Mouse (Mus musculus): ENCODE results near the gene Gnas. TPM values are rescaled to one million over a fixed set of nuclear protein-coding genes. Genes with fewer than 3 reads are reported as not detected.

Gene Gnas
- 515 and 602 TPM in 2 replicates for polyA plus RNA-seq (2012; rRNA removed)

DNA sequence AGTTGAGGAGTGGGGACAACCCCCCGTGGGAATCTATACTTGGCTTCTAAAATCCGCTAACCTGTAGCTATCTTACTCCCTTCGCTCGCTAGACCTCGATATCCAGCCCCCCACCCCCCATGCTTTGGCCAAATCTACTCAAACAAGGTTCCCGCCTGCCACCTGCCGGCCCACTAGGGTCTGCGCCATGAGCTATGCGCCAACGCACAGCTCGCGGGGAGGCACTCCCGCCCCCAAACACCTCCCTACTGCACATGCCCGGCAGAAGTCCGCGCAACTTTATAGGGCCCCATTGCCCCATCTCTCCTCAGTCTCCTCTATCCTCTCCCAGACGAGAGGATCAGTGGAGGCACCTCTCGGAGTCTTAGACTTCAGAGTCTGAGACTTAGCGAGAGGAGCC, at the start of gene Gnas:
Gnas (plus strand) TSS at position 310 of the 400 bp plus-strand sequence.
- Histone ChIP-seq H3K4me1 (ENCODE audit: control insufficient read depth, insufficient read depth, insufficient read length) (no peaks in the 10 kb centered on the region), H3K27ac (ENCODE audit: insufficient read depth, low read length) (no peak within 1 kb of the TSS), H3K4me3 (ENCODE audit: extremely low read depth, insufficient read depth, insufficient read length) (no peak within 1 kb of the TSS), H3K36me3 (ENCODE audit: control insufficient read depth, insufficient read depth, low read length) (no peaks in the 10 kb centered on the region), H3K27me3 (ENCODE audit: control insufficient read depth, insufficient read depth, low read length) (no peaks in the 10 kb centered on the region)
- 47% methylated on average over 19 of the region's 19 CpGs for WGBS
- DNase-seq (ENCODE audit: low read depth in 1 of 2, low spot score in 2 of 2), result no peak
- no peak for TF ChIP-seq POLR2A (IDR thresholded peaks at IDR 0.05; ENCODE audit: low read depth, low read length)
- TF ChIP-seq CTCF (IDR thresholded peaks at IDR 0.05; ENCODE audit: extremely low read depth, insufficient read depth, insufficient read length, insufficient replicate concordance), result no peak

DNA sequence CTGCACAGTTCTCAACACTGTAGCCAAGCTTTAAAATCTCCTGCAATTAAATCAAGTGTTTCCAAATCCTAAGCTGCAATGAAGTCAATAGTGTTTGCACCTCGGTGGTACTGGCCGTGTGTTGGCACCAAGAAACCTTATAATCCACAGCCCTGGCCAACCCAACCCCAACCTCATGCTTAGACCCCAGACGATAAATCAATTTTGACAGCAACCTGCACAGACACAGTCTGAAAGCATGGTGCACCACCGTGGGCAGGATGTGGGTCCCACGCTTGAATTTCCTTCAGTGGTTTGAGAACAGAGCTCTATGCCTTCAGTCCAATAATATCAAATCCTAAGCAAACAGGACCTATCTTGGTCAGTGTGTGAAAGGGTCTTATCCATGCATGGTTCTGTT, 41.7 kb upstream of the Gnas start:
- Histone ChIP-seq H3K27me3 (ENCODE audit: control insufficient read depth, insufficient read depth, low read length) (no peaks in the 10 kb centered on the region), H3K4me3 (ENCODE audit: extremely low read depth, insufficient read depth, insufficient read length) (no peak overlapping the region), H3K36me3 (ENCODE audit: control insufficient read depth, insufficient read depth, low read length) (no peaks in the 10 kb centered on the region), H3K27ac (ENCODE audit: insufficient read depth, low read length) (no peak overlapping the region), H3K4me1 (ENCODE audit: control insufficient read depth, insufficient read depth, insufficient read length) (no peaks in the 10 kb centered on the region)
- DNase-seq (ENCODE audit: low read depth in 1 of 2, low spot score in 2 of 2), result no peak
- TF ChIP-seq POLR2A (IDR thresholded peaks at IDR 0.05; ENCODE audit: low read depth, low read length) (no peak), CTCF (IDR thresholded peaks at IDR 0.05; ENCODE audit: extremely low read depth, insufficient read depth, insufficient read length, insufficient replicate concordance) (no peak)
- 9% methylated on average over 5 of the region's 5 CpGs for WGBS

DNA sequence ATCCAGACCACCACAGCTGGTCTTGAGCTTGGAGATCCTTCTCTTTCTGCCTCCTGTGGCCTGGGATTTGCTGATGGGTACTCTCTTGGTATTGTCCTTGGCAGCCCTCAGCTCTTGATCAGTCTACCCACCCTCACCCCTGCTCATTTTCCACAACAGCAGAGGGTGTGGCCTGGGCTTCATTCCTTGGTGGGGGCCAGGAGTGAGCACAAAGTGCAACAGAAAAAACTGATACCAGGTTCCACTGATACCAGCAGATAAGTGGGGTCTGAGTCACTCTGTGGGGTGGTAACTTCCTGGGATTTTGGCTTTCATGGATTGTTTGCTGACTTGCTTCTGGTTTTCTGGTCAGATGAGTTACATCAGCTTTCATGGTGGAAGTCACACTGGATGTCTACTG, 32.2 kb upstream of the Gnas start:
- TF ChIP-seq CTCF (IDR thresholded peaks at IDR 0.05; ENCODE audit: extremely low read depth, insufficient read depth, insufficient read length, insufficient replicate concordance), result no peak
- no peak for TF ChIP-seq POLR2A (IDR thresholded peaks at IDR 0.05; ENCODE audit: low read depth, low read length)
- no peak for DNase-seq (ENCODE audit: low read depth in 1 of 2, low spot score in 2 of 2)

DNA sequence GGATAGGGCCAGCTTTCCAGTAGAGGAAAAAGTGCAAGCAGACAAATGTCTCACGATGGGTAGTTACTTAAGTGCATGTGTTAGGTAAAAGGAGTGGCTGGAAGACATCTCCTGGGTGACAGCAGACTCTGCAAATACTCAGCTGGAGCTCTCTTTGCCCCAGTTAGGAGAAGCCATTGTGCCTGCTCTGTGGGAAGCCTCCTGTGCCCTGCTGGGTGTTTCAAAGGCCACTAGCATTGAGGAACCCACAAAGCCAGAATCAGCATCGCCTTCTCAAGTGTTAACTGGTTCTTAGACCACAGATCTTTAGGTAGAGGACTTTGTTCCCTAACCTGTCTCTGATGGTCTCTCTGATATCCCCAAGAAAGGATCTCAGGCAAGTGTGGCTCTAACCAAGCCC, 26.8 kb upstream of the Gnas start:
- Histone ChIP-seq H3K27ac (ENCODE audit: insufficient read depth, low read length) (no peak overlapping the region), H3K36me3 (ENCODE audit: control insufficient read depth, insufficient read depth, low read length) (no peaks in the 10 kb centered on the region), H3K4me1 (ENCODE audit: control insufficient read depth, insufficient read depth, insufficient read length) (no peaks in the 10 kb centered on the region), H3K27me3 (ENCODE audit: control insufficient read depth, insufficient read depth, low read length) (no peaks in the 10 kb centered on the region), H3K4me3 (ENCODE audit: extremely low read depth, insufficient read depth, insufficient read length) (no peak overlapping the region)
- 47% methylated on average over 2 of the region's 2 CpGs for WGBS
- DNase-seq (ENCODE audit: low read depth in 1 of 2, low spot score in 2 of 2), result no peak
- TF ChIP-seq POLR2A (IDR thresholded peaks at IDR 0.05; ENCODE audit: low read depth, low read length) (no peak), CTCF (IDR thresholded peaks at IDR 0.05; ENCODE audit: extremely low read depth, insufficient read depth, insufficient read length, insufficient replicate concordance) (no peak)

More for the DNA sequence above, 32.2 kb upstream of the Gnas start:
- H3K36me3 ChIP-seq (ENCODE audit: control insufficient read depth, insufficient read depth, low read length), result no peaks in the 10 kb centered on the region
- no peaks in the 10 kb centered on the region for H3K4me1 ChIP-seq (ENCODE audit: control insufficient read depth, insufficient read depth, insufficient read length)
- H3K4me3 ChIP-seq (ENCODE audit: extremely low read depth, insufficient read depth, insufficient read length), result no peak overlapping the region
- H3K27ac ChIP-seq (ENCODE audit: insufficient read depth, low read length), result no peak overlapping the region
- no peaks in the 10 kb centered on the region for H3K27me3 ChIP-seq (ENCODE audit: control insufficient read depth, insufficient read depth, low read length)

DNA sequence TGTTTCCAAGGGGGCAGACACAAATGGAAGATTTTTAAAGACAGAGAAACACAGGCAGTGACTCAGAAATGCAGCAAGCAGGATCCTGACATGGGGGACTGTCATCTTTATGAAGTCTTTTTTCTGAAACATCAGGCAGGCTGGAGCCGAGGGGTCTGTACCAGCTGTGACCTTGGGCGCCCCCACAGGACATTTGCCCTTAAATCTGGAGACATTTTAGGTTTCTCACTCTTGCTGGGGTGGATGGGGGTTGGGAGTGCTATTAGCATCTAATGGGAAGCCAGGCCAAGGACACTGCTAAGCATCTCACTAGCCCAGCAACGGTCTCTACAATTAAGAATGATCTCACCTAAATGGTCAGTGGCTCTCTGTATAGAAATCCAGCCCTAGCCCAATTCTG, 24.1 kb upstream of the Gnas start:
- H3K4me1 ChIP-seq (ENCODE audit: control insufficient read depth, insufficient read depth, insufficient read length), result no peaks in the 10 kb centered on the region
- no peaks in the 10 kb centered on the region for H3K27me3 ChIP-seq (ENCODE audit: control insufficient read depth, insufficient read depth, low read length)
- no peak for TF ChIP-seq CTCF (IDR thresholded peaks at IDR 0.05; ENCODE audit: extremely low read depth, insufficient read depth, insufficient read length, insufficient replicate concordance)
- no peak for TF ChIP-seq POLR2A (IDR thresholded peaks at IDR 0.05; ENCODE audit: low read depth, low read length)
- no peak for DNase-seq (ENCODE audit: low read depth in 1 of 2, low spot score in 2 of 2)
- no peak overlapping the region for H3K4me3 ChIP-seq (ENCODE audit: extremely low read depth, insufficient read depth, insufficient read length)
- WGBS, result 15% methylated on average over 3 of the region's 3 CpGs
- no peak overlapping the region for H3K27ac ChIP-seq (ENCODE audit: insufficient read depth, low read length)
- H3K36me3 ChIP-seq (ENCODE audit: control insufficient read depth, insufficient read depth, low read length), result no peaks in the 10 kb centered on the region

DNA sequence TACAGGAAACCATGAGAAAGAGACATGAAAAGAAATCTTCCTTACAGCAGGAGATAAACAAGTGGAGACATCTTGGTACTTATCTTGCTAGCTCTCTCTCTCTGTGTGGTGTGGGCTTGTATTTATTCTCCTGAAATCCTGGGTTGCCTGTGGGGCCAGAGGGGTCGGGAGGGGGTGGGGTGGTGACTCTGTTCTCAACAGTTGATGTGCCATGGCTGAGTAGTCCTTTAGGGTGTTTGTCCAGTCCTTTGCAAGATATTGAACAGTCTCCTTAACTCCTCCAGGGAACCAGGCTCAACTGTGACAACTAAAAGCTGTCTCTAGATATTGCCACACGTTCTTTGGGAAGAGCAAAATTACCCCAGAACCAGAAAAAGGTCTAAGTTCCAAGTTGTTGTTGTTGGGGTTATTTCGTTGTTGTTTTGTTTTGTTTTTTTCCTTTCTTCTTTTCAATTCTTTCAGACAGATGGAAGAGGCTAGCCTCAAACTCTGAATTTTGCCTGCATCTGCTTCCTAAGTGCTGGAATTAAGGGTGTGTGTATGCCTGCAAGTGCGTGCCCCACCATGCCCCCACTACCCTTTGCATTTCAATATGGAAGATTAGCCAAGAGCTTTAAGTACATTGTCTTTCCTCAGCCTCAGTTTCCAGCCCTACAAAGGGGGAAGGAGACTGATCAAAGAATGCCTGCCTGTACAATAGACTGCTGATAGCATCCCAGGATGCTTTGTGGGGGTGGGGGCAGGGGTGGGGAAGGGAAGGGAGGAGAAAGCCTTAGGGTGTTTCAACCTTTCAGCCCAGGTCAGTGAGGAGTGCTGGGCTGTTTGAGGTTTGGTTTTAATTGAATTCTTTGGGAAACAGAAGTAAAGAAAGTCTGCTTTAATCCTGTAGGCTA, 23.0 kb upstream of the Gnas start:
- WGBS, result 46% methylated on average over 4 of the region's 4 CpGs

DNA sequence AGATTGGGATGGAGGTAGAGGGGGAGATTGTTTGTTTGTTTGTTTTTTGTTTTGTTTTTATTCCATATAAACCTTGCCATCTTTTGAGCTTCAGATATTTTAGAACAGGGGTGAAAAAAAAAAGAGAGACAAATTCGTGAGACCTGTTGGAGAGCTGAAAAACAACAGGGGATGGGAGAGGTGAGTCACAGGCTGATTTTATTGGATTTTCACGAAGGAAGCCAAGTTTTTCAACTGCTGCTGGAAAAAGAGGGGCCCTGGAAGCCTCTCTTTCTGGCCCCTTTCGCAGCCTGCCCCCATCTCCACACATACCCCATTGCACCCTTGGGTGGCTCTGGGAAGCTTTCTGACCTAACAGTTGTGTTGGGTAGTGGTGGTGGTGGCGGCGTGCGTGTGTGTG, 22.3 kb upstream of the Gnas start:
- DNase-seq (ENCODE audit: low read depth in 1 of 2, low spot score in 2 of 2), result no peak
- TF ChIP-seq POLR2A (IDR thresholded peaks at IDR 0.05; ENCODE audit: low read depth, low read length) (no peak), CTCF (IDR thresholded peaks at IDR 0.05; ENCODE audit: extremely low read depth, insufficient read depth, insufficient read length, insufficient replicate concordance) (no peak)
- WGBS, result 71% methylated on average over 6 of the region's 6 CpGs
- Histone ChIP-seq H3K27me3 (ENCODE audit: control insufficient read depth, insufficient read depth, low read length) (no peaks in the 10 kb centered on the region), H3K4me1 (ENCODE audit: control insufficient read depth, insufficient read depth, insufficient read length) (no peaks in the 10 kb centered on the region), H3K4me3 (ENCODE audit: extremely low read depth, insufficient read depth, insufficient read length) (no peak overlapping the region), H3K36me3 (ENCODE audit: control insufficient read depth, insufficient read depth, low read length) (no peaks in the 10 kb centered on the region), H3K27ac (ENCODE audit: insufficient read depth, low read length) (no peak overlapping the region)

More for the DNA sequence above, 23.0 kb upstream of the Gnas start:
- H3K27me3 ChIP-seq (ENCODE audit: control insufficient read depth, insufficient read depth, low read length), result no peaks in the 10 kb centered on the region
- TF ChIP-seq POLR2A (IDR thresholded peaks at IDR 0.05; ENCODE audit: low read depth, low read length) (no peak), CTCF (IDR thresholded peaks at IDR 0.05; ENCODE audit: extremely low read depth, insufficient read depth, insufficient read length, insufficient replicate concordance) (no peak)
- no peak overlapping the region for H3K4me3 ChIP-seq (ENCODE audit: extremely low read depth, insufficient read depth, insufficient read length)
- H3K4me1 ChIP-seq (ENCODE audit: control insufficient read depth, insufficient read depth, insufficient read length), result no peaks in the 10 kb centered on the region
- no peak overlapping the region for H3K27ac ChIP-seq (ENCODE audit: insufficient read depth, low read length)
- no peak for DNase-seq (ENCODE audit: low read depth in 1 of 2, low spot score in 2 of 2)
- H3K36me3 ChIP-seq (ENCODE audit: control insufficient read depth, insufficient read depth, low read length), result no peaks in the 10 kb centered on the region
